Mouse (Mus musculus) liver, embryonic 14.5 days (tissue): ENCODE results near the gene Phf14.

ENCODE experiments used
- CTCF ChIP-seq: IDR thresholded peaks from 2 replicates; pipeline ENCODE4 v1.5.1; 2016; ENCODE audit warnings: antibody characterized with exemption, low read depth, control low read depth
- EP300 ChIP-seq: IDR thresholded peaks from 2 replicates; pipeline ENCODE4 v1.6.1; 2016; ENCODE audit warnings: antibody characterized with exemption, low read depth

DNA sequence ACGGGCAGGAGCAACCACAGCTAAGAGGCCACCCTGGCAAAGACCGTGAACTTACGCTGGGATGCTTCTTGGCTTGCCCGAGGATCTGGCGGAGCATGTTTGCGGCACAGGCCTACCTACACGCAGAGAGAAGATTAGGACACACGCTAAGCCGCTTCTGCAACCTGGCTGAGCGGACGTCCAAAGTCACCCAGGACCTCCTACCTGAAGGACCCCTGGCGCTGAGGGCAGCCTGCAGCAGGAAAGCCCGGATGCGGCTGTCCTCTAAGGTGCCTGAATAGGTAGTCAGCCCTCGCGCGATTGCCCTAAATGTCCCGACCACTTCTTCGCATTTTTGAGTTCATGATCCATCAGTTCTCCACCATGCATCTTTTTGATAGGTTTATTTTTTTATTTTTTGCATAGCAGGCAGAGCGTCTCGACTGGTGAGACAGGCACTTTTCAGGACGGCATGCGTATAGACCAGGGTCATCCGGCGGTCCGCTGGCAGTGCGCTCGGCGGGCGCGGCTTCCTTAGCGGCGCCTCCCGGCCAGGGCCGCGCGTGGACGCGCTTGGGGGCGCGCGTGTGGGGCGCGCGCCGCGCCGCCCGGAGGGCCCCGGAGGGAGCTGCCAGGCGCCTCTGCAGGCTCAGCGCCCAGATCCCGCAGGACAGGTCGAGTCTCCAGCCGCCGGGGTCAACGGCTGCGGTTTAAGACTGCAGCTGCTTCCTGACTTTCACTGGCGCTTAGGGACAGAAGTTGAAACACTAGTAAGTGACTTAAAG is at the start of gene Phf14, which contains the start of gene Ndufa4:
- TF ChIP-seq CTCF (no peak; the same call in 1 of the 2 replicates), EP300 (peak; percentile 82)
